Mouse (Mus musculus) thymus, postnatal 0 days (tissue): ENCODE measurements around the gene Rfx5. TPM values are rescaled to one million over a fixed set of nuclear protein-coding genes. Genes with fewer than 3 reads are reported as not detected.
A peak's percentile ranks its signal among the peaks of the same experiment; 100 is the strongest.
"Not testable (repeated sequence)": the region's sequence is repeated elsewhere in the genome, so short reads cannot be mapped to it uniquely, and the experiment has no call there.

ENCODE experiments used
- DNase-seq: peaks from one replicate; pipeline ENCODE4 v3.0.0-alpha.2; 2015; ENCODE audit warnings: low spot score
- polyA plus RNA-seq: library from polyadenylated mRNA; unstranded; fragments of >200 nt; fragmentation: Nextera tagmentation; extraction: Ambion mirVana; gene quantifications from 2 replicates; pipeline ENCODE4 v1.2.1, GENCODE M21; 2015

Rfx5 gene
- polyA plus RNA-seq: 7.1 and 7.3 TPM in 2 replicates

- DNase-seq: peak; percentile 95
Measured at GRCm38 (mm10) chr3:94953764-94954616, at the start of gene Rfx5. TSS of gene Rfx5 (plus strand) at chr3:94954075.

GRCm38 (mm10) chr3:94904759-94905158 is 49.1 kb upstream of the Rfx5 start:
- not testable (repeated sequence) for DNase-seq

GRCm38 (mm10) chr3:94906482-94906881 is 47.4 kb upstream of the Rfx5 start:
- DNase-seq: no peak

- no peak for DNase-seq
Measured at GRCm38 (mm10) chr3:94911050-94911693, 42.7 kb upstream of the Rfx5 start.

GRCm38 (mm10) chr3:94913801-94914200 is 40.1 kb upstream of the Rfx5 start:
- DNase-seq: no peak

GRCm38 (mm10) chr3:94915903-94916741 is 37.8 kb upstream of the Rfx5 start:
- peak; percentile 30 for DNase-seq

- peak; percentile 3 for DNase-seq
Measured at GRCm38 (mm10) chr3:94917816-94918361, 36.0 kb upstream of the Rfx5 start.

GRCm38 (mm10) chr3:94918845-94919244 is 35.0 kb upstream of the Rfx5 start:
- DNase-seq: no peak

- no peak for DNase-seq
Measured at GRCm38 (mm10) chr3:94921104-94921503, 32.8 kb upstream of the Rfx5 start.

GRCm38 (mm10) chr3:94922333-94922732 is 31.5 kb upstream of the Rfx5 start:
- DNase-seq: no peak

GRCm38 (mm10) chr3:94924688-94925087 is 29.2 kb upstream of the Rfx5 start:
- no peak for DNase-seq

GRCm38 (mm10) chr3:94926301-94926736 is 27.6 kb upstream of the Rfx5 start:
- DNase-seq: not testable (repeated sequence)

- not testable (repeated sequence) for DNase-seq
Measured at GRCm38 (mm10) chr3:94928979-94929378, 24.9 kb upstream of the Rfx5 start.

GRCm38 (mm10) chr3:94930386-94931266 is 23.2 kb upstream of the Rfx5 start:
- DNase-seq: not testable (repeated sequence)

GRCm38 (mm10) chr3:94931427-94932082 is 22.3 kb upstream of the Rfx5 start:
- not testable (repeated sequence) for DNase-seq

GRCm38 (mm10) chr3:94932279-94932678 is 21.6 kb upstream of the Rfx5 start:
- not testable (repeated sequence) for DNase-seq

GRCm38 (mm10) chr3:94932809-94933564 is 20.9 kb upstream of the Rfx5 start, which contains the start of gene Selenbp1:
TSS of gene Selenbp1 (plus strand) at chr3:94933056.
- DNase-seq: no peak

- DNase-seq: not testable (repeated sequence)
Measured at GRCm38 (mm10) chr3:94933604-94934003, 20.3 kb upstream of the Rfx5 start.

GRCm38 (mm10) chr3:94934564-94934963 is 19.3 kb upstream of the Rfx5 start:
- not testable (repeated sequence) for DNase-seq
